13 mouse cellular contexts compared by ENCODE assay signal in the genomic region with DNA sequence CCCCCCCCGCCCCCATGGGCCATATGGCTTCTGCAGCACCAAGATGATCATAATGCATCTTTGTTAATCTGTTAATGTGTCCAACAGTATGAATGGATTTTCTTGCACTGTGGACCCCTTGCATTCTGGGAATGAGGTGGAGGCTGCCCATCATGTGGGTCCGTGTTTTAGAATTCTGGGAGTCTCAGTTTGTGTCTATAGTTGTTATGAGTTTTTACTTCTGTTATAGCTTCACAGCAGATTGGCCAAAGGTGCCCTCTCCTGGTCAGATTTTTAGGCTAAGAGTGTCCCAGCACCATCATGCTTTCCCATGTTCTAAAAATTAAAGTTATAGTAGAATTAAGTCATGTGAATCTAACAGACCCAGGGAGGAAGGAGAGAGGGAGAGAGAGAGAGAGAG. TPM values are rescaled to one million over a fixed set of nuclear protein-coding genes. Genes with fewer than 3 reads are reported as not detected.
DNase-seq lines count a peak whose midpoint lies in the region; ATAC-seq and TF ChIP-seq lines count a peak whose summit lies in the region.
"Had no signal": no experiment of that assay in that cellular context is flagged by ENCODE, and none has a peak within 500 bp of the region (broad histone marks: within the 10 kb centered on the region; RNA-seq: fewer than 3 reads in every experiment).

No protein-coding gene starts in this region.

- no peaks in the 10 kb centered on the region for H3K9me3 ChIP-seq in intestine, postnatal 0 days (ENCODE audit: control insufficient read depth)
- H3K9me3 ChIP-seq in intestine, embryonic 15.5 days: no peaks in the 10 kb centered on the region
- no peaks in the 10 kb centered on the region for H3K9me3 ChIP-seq in midbrain, postnatal 0 days (ENCODE audit: low read length)
- no peaks in the 10 kb centered on the region for H3K9me3 ChIP-seq in midbrain, embryonic 15.5 days
- H3K9me3 ChIP-seq: limb, embryonic 13.5 days; megakaryocyte, embryonic 14.5 days; neural tube, embryonic 12.5 days had no signal

- H3K4me3 ChIP-seq in intestine, postnatal 0 days (ENCODE audit: low read depth, low read length): no peak overlapping the region
- no peak overlapping the region for H3K4me3 ChIP-seq in intestine, embryonic 15.5 days (replicated peaks)
- no peak overlapping the region for H3K4me3 ChIP-seq in midbrain, postnatal 0 days (ENCODE audit: low read depth, low read length)
- no peak overlapping the region for H3K4me3 ChIP-seq in midbrain, embryonic 15.5 days
- H3K4me3 ChIP-seq: limb, embryonic 13.5 days; megakaryocyte, embryonic 14.5 days; neural tube, embryonic 12.5 days had no signal

- H3K9ac ChIP-seq in intestine, postnatal 0 days (ENCODE audit: low read depth, low read length): no peak overlapping the region
- no peak overlapping the region for H3K9ac ChIP-seq in intestine, embryonic 15.5 days
- H3K9ac ChIP-seq in midbrain, postnatal 0 days (replicated peaks; ENCODE audit: low read length, poor library complexity, severe bottlenecking): no peak overlapping the region
- no peak overlapping the region for H3K9ac ChIP-seq in midbrain, embryonic 15.5 days
- H3K9ac ChIP-seq: limb, embryonic 13.5 days; neural tube, embryonic 12.5 days had no signal

- no peak for ATAC-seq in intestine, postnatal 0 days
- ATAC-seq in intestine, embryonic 15.5 days: no peak
- no peak for ATAC-seq in midbrain, postnatal 0 days (ENCODE audit: low FRiP score)
- ATAC-seq in midbrain, embryonic 15.5 days (replicated peaks): no peak

- peak; percentile 49 for TF ChIP-seq CTCF in intestine, postnatal 0 days (IDR thresholded peaks at IDR 0.05; ENCODE audit: low read depth)
- TF ChIP-seq CTCF in midbrain, postnatal 0 days (IDR thresholded peaks at IDR 0.05): peak; percentile 69

- 24% methylated on average over 2 of the region's 2 CpGs for WGBS in intestine, postnatal 0 days
- WGBS in intestine, embryonic 15.5 days: 19% methylated on average over 2 of the region's 2 CpGs
- 38% methylated on average over 2 of the region's 2 CpGs for WGBS in midbrain, postnatal 0 days
- 55% methylated on average over 2 of the region's 2 CpGs for WGBS in midbrain, embryonic 15.5 days

- DNase-seq in cerebellum, adult 9-11 months: peak; percentile 21
- DNase-seq in cerebellum, adult 11-12 months: no peak
- peak; percentile 49 for DNase-seq in midbrain, postnatal 0 days (ENCODE audit: low spot score)
- DNase-seq in splenic B cell, adult 2 months (ENCODE audit: low read depth, low spot score): peak; percentile 51
- no peak for DNase-seq in adrenal gland, postnatal 10 days
- DNase-seq: heart, postnatal 14 days had no signal

- no peaks in the 10 kb centered on the region for H3K27me3 ChIP-seq in intestine, postnatal 0 days (replicated peaks; ENCODE audit: control insufficient read depth, insufficient read depth, low read length)
- H3K27me3 ChIP-seq in intestine, embryonic 15.5 days (replicated peaks): no peaks in the 10 kb centered on the region
- H3K27me3 ChIP-seq in midbrain, postnatal 0 days (ENCODE audit: insufficient read depth, low read length): no peaks in the 10 kb centered on the region
- no peaks in the 10 kb centered on the region for H3K27me3 ChIP-seq in midbrain, embryonic 15.5 days (replicated peaks)
- no peaks in the 10 kb centered on the region for H3K27me3 ChIP-seq in splenic B cell, adult 2 months (ENCODE audit: control insufficient read depth, insufficient read depth, low read length, poor library complexity, severe bottlenecking)
- H3K27me3 ChIP-seq: limb, embryonic 13.5 days; neural tube, embryonic 12.5 days had no signal

- H3K4me1 ChIP-seq in intestine, postnatal 0 days (replicated peaks; ENCODE audit: control insufficient read depth, insufficient read depth, low read length): no peaks in the 10 kb centered on the region
- no peaks in the 10 kb centered on the region for H3K4me1 ChIP-seq in intestine, embryonic 15.5 days (replicated peaks)
- H3K4me1 ChIP-seq in midbrain, postnatal 0 days (ENCODE audit: insufficient read depth, low read length): no peaks in the 10 kb centered on the region
- no peaks in the 10 kb centered on the region for H3K4me1 ChIP-seq in midbrain, embryonic 15.5 days
- H3K4me1 ChIP-seq: limb, embryonic 13.5 days; megakaryocyte, embryonic 14.5 days; neural tube, embryonic 12.5 days had no signal

- H3K36me3 ChIP-seq in intestine, postnatal 0 days (ENCODE audit: control insufficient read depth, insufficient read depth): no peaks in the 10 kb centered on the region
- no peaks in the 10 kb centered on the region for H3K36me3 ChIP-seq in intestine, embryonic 15.5 days
- H3K36me3 ChIP-seq in midbrain, postnatal 0 days (ENCODE audit: insufficient read depth, low read length): no peaks in the 10 kb centered on the region
- no peaks in the 10 kb centered on the region for H3K36me3 ChIP-seq in midbrain, embryonic 15.5 days (replicated peaks)
- no peaks in the 10 kb centered on the region for H3K36me3 ChIP-seq in splenic B cell, adult 2 months (ENCODE audit: control insufficient read depth, insufficient read depth, low read length, poor library complexity, severe bottlenecking)
- H3K36me3 ChIP-seq: limb, embryonic 13.5 days; neural tube, embryonic 12.5 days had no signal

- no peak overlapping the region for H3K4me2 ChIP-seq in intestine, postnatal 0 days (replicated peaks; ENCODE audit: low read depth)
- H3K4me2 ChIP-seq in intestine, embryonic 15.5 days (replicated peaks): no peak overlapping the region
- no peak overlapping the region for H3K4me2 ChIP-seq in midbrain, postnatal 0 days (ENCODE audit: low read depth, low read length, poor library complexity, severe bottlenecking)
- H3K4me2 ChIP-seq in midbrain, embryonic 15.5 days: no peak overlapping the region
- H3K4me2 ChIP-seq: limb, embryonic 13.5 days; neural tube, embryonic 12.5 days had no signal

- H3K27ac ChIP-seq in intestine, postnatal 0 days (ENCODE audit: low read depth, low read length): no peak overlapping the region
- no peak overlapping the region for H3K27ac ChIP-seq in intestine, embryonic 15.5 days
- no peak overlapping the region for H3K27ac ChIP-seq in midbrain, postnatal 0 days (ENCODE audit: low read depth, low read length)
- H3K27ac ChIP-seq in midbrain, embryonic 15.5 days: no peak overlapping the region
- H3K27ac ChIP-seq: limb, embryonic 13.5 days; neural tube, embryonic 12.5 days had no signal

RNA-seq across cellular contexts. Expression of gene Trpm1, which starts 3.9 kb away (rescaled TPM):
- not detected in 2 replicates for polyA plus RNA-seq in intestine, postnatal 0 days (2015; fragmentation: Nextera tagmentation; extraction: Ambion mirVana)
- not detected in 2 replicates for polyA plus RNA-seq in intestine, embryonic 15.5 days (2015; fragmentation: Nextera tagmentation; extraction: Ambion mirVana)
- 0.14 and 0.16 TPM in 2 replicates for total RNA-seq in midbrain, postnatal 0 days (2014; rRNA removed)
- 0.18 and 0.63 TPM in 2 replicates for polyA plus RNA-seq in midbrain, postnatal 0 days (2015; fragmentation: Nextera tagmentation; extraction: Ambion mirVana)
- 0.19 and 0.26 TPM in 2 replicates for polyA plus RNA-seq in midbrain, embryonic 15.5 days (2015; fragmentation: Nextera tagmentation; extraction: Ambion mirVana)
- under 1 TPM; 0.12 to 0.67 TPM for total RNA-seq in adrenal gland, postnatal 10 days (2021)
- polyA plus RNA-seq: large intestine, adult 2 months had no signal

Comparison
In these comparisons a context has a peak if more than half of its experiments do, and no peak if none do; other contexts are left out.
1. DNase-seq: peak in cerebellum, adult 9-11 months (single experiment), midbrain, postnatal 0 days (single experiment) and splenic B cell, adult 2 months (single experiment); none in cerebellum, adult 11-12 months (single experiment) and adrenal gland, postnatal 10 days (single experiment).